Mouse (Mus musculus) CH12.LX (cell line): Measurements from ENCODE around the gene Aldh2.

Experiments used
- BHLHE40 ChIP-seq: IDR thresholded peaks from 2 replicates; pipeline ENCODE4 v1.6.1; 2011; ENCODE audit warnings: mild to moderate bottlenecking, low read depth, low read length, improper control_type of control experiment
- CTCF ChIP-seq, 2 experiments: IDR thresholded peaks in 1 of 2; conservative IDR thresholded peaks in 1 of 2; 2 replicates each; pipeline ENCODE4 v1.5.1; 2011 to 2012; ENCODE audit warnings: low read depth in 2 of 2, low read length in 2 of 2, improper control_type of control experiment in 1 of 2, inconsistent platforms in 1 of 2, mild to moderate bottlenecking in 1 of 2, moderate library complexity in 1 of 2
- E2F4 ChIP-seq: IDR thresholded peaks from 2 replicates; pipeline ENCODE4 v1.6.1; 2011; ENCODE audit warnings: low read depth, low read length, improper control_type of control experiment; ENCODE audit not compliant: insufficient replicate concordance
- ELF1 ChIP-seq: IDR thresholded peaks from 2 replicates; pipeline ENCODE4 v1.6.1; 2014; ENCODE audit warnings: low read depth, mild to moderate bottlenecking, inconsistent platforms, low read length, improper control_type of control experiment
- EP300 ChIP-seq: IDR thresholded peaks from 2 replicates; pipeline ENCODE4 v1.6.1; 2011; ENCODE audit warnings: low read length, improper control_type of control experiment
- HCFC1 ChIP-seq: IDR thresholded peaks from 2 replicates; pipeline ENCODE4 v1.6.1; 2012; ENCODE audit warnings: low read depth, mild to moderate bottlenecking, inconsistent platforms, low read length, improper control_type of control experiment
- JUND ChIP-seq: conservative IDR thresholded peaks from 2 replicates; pipeline ENCODE4 v1.6.1; 2011; ENCODE audit warnings: low read depth, low read length, improper control_type of control experiment
- MYC ChIP-seq: IDR thresholded peaks from 2 replicates; pipeline ENCODE4 v1.6.1; 2011; ENCODE audit warnings: low read depth, mild to moderate bottlenecking, improper control_type of control experiment, low read length
- NELFE ChIP-seq: IDR thresholded peaks from 2 replicates; pipeline ENCODE4 v1.6.1; 2011; ENCODE audit warnings: low read depth, low read length, improper control_type of control experiment
- NRF1 ChIP-seq: IDR thresholded peaks from 2 replicates; pipeline ENCODE4 v1.6.1; 2014; ENCODE audit warnings: low read depth, mild to moderate bottlenecking, inconsistent platforms, low read length, improper control_type of control experiment, moderate library complexity
- POLR2A ChIP-seq: IDR thresholded peaks from 2 replicates; pipeline ENCODE4 v1.6.1; 2011; ENCODE audit warnings: low read depth, mild to moderate bottlenecking, improper control_type of control experiment, low read length
- RCOR1 ChIP-seq: conservative IDR thresholded peaks from 2 replicates; pipeline ENCODE4 v1.6.1; 2012; ENCODE audit warnings: low read depth, mild to moderate bottlenecking, inconsistent platforms, low read length, improper control_type of control experiment
- TBP ChIP-seq: conservative IDR thresholded peaks from 2 replicates; pipeline ENCODE4 v1.6.1; 2011; ENCODE audit warnings: low read depth, low read length, improper control_type of control experiment
- TCF12 ChIP-seq: IDR thresholded peaks from 2 replicates; pipeline ENCODE4 v1.6.1; 2014; ENCODE audit warnings: low read depth, mild to moderate bottlenecking, inconsistent platforms, low read length, improper control_type of control experiment

DNA sequence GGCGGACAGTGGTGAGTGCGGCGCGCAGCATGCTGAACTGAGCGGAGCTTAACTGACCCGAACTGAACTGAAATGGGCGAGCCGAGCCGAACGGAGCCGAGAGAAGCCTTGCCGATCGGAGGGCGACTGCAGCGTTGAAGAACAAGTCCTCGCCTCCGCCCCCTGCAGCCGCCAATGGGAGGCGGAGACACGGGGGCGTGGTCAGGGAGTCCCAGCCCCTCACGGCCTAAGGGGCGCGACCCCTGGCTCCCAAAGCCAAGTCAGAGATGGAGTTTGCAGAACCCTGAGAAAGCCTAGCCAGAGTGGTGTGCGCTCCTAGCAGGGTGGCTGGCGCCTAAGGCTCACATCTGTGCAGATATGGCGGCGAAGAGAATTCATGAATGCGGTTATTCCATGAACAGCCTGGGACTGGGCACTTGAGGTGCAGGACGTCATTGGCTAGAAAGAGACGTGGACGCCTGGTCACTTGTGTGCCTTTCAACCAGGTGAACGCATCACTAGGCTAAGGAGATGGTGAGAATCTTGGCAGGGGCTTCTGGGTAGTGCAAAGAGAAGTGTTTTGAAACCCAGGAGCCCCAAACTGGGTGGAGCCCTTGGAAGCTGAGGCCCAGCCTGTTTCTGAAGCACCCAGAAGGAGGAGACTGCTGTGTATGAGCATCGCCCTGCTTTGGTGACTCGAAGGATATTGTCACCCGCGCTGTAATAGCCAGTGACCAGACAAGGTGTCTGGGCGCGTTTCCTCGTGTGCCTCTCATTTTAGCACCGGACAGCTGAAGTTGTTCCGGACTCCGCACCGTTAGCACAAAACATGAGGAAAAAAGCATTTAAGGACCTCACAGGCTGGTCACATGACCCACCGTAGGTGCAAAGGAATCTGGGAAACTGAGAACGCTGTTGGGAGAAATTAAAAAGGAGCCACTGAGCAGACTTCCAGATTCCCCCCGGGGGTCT is at the start of gene Aldh2:
- TF ChIP-seq CTCF (conservative IDR thresholded peaks at IDR 0.05 in 1 of 2, IDR thresholded peaks at IDR 0.05 in 1 of 2; ENCODE audit: low read depth in 2 of 2, low read length in 2 of 2) (no peak; a peak in 1 of 4 replicates), POLR2A (peak; percentile 64), RCOR1 (no peak), JUND (no peak), EP300 (no peak), BHLHE40 (peak; percentile 55), HCFC1 (no peak; the same call in none of the 2 replicates), TCF12 (no peak; the same call in 1 of the 2 replicates), ELF1 (peak; percentile 16; the same call in 1 of the 2 replicates), E2F4 (no peak), NRF1 (peak; percentile 26; the same call in 1 of the 2 replicates), NELFE (peak; percentile 80), TBP (0 out of 2 replicates have a peak, but pooled peaks have one; percentile 13), MYC (0 out of 2 replicates have a peak, but pooled peaks have one; percentile 40)
